Mouse (Mus musculus): ENCODE measurements around the gene Thap7. TPM values are rescaled to one million over a fixed set of nuclear protein-coding genes. Genes with fewer than 3 reads are reported as not detected.
A peak's percentile ranks its signal among the peaks of the same experiment; 100 is the strongest.

Thap7 gene
- total and polyA plus RNA-seq, 3 experiments, result 13.3 to 32.2 (median 16.0) TPM

DNA sequence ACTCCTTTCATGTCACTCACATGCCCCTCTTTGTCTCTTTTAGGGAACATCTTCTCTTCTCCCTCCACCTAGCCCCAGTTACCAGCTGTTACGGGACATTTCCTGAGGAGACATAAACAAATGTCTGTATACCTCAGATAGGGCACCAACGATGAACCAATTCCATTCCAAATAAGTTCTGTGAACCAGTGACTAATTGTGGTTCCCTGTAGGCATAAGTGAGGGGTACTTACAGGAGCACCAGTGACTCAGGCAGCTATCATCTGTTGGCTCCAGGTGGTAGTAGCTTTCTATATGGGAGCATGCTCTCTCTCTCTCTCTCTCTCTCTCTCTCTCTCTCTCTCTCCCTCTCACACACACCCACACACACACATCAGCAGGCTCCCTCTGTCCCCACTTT lies 33.3 kb upstream of the Thap7 start:
- no peak for TF ChIP-seq EP300 (IDR thresholded peaks at IDR 0.05; ENCODE audit: insufficient read depth, low read depth, low read length)
- TF ChIP-seq CTCF (IDR thresholded peaks at IDR 0.05), result no peak
- no peak for TF ChIP-seq POLR2A (IDR thresholded peaks at IDR 0.05; ENCODE audit: insufficient read depth, low read depth, low read length)
- Histone ChIP-seq H3K36me3 (ENCODE audit: control insufficient read depth, insufficient read depth, low read length) (no peaks in the 10 kb centered on the region), H3K27me3 (ENCODE audit: control insufficient read depth, insufficient read depth, low read length) (no peaks in the 10 kb centered on the region), H3K79me2 (replicated peaks; ENCODE audit: control insufficient read depth, insufficient read depth, low read length) (no peaks in the 10 kb centered on the region), H3K4me3 (no peak overlapping the region), H3K4me1 (ENCODE audit: control insufficient read depth, insufficient read depth, low read length) (no peaks in the 10 kb centered on the region), H3K9ac (ENCODE audit: low read depth, low read length) (no peak overlapping the region), H3K27ac (no peak overlapping the region)
- intact Hi-C loops (cut with DNase I), result no loop called here
- no peak for DNase-seq
- 42% methylated on average over 2 of the region's 2 CpGs for WGBS

GRCm38 (mm10) chr16:17563580-17563979 lies 32.6 kb upstream of the Thap7 start:
- no peak overlapping the region for H3K27ac ChIP-seq
- H3K4me1 ChIP-seq (ENCODE audit: control insufficient read depth, insufficient read depth, low read length), result no peaks in the 10 kb centered on the region
- no peaks in the 10 kb centered on the region for H3K27me3 ChIP-seq (ENCODE audit: control insufficient read depth, insufficient read depth, low read length)
- intact Hi-C loops (cut with DNase I), result no loop called here
- no peak overlapping the region for H3K9ac ChIP-seq (ENCODE audit: low read depth, low read length)
- DNase-seq, result no peak
- H3K79me2 ChIP-seq (replicated peaks; ENCODE audit: control insufficient read depth, insufficient read depth, low read length), result no peaks in the 10 kb centered on the region
- 75% methylated on average over 1 of the region's 1 CpGs for WGBS
- no peak overlapping the region for H3K4me3 ChIP-seq
- no peaks in the 10 kb centered on the region for H3K36me3 ChIP-seq (ENCODE audit: control insufficient read depth, insufficient read depth, low read length)
- TF ChIP-seq CTCF (IDR thresholded peaks at IDR 0.05) (no peak), EP300 (IDR thresholded peaks at IDR 0.05; ENCODE audit: insufficient read depth, low read depth, low read length) (no peak), POLR2A (IDR thresholded peaks at IDR 0.05; ENCODE audit: insufficient read depth, low read depth, low read length) (no peak)

DNA sequence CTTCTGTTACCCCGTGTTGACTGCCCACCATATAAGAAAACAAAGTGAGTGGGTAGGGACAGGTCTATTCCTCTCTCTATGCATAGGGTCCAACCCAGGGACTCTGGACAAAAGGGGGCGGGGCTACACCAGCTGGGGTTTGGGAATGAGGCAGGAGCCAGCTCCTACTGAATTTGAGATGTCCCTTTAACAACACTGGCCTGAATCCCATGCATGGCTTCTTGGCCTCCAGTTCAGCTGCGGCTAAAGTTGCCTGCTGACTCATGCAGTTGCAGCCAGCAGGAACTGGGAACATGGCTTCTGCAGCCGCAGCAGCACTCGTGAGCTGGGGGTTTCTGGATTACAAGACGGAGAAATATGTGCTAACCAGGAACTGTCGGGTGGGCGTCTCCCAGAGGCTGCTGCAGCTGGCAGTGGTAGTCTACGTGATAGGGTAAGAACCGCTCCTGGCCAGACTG lies 30.8 kb upstream of the Thap7 start, which contains the start of gene P2rx6:
P2rx6 (plus strand) TSS at position 135 of the 458 bp plus-strand sequence.
- intact Hi-C loops (cut with DNase I), result no loop called here
- Histone ChIP-seq H3K27me3 (ENCODE audit: control insufficient read depth, insufficient read depth, low read length) (no peaks in the 10 kb centered on the region), H3K4me1 (ENCODE audit: control insufficient read depth, insufficient read depth, low read length) (no peaks in the 10 kb centered on the region), H3K4me3 (peak within 1 kb of the TSS; percentile 44), H3K9ac (ENCODE audit: low read depth, low read length) (0 out of 2 replicates have a peak within 1 kb of the TSS, but pooled peaks have one; percentile 3), H3K79me2 (replicated peaks; ENCODE audit: control insufficient read depth, insufficient read depth, low read length) (no peaks in the 10 kb centered on the region), H3K36me3 (ENCODE audit: control insufficient read depth, insufficient read depth, low read length) (no peaks in the 10 kb centered on the region), H3K27ac (no peak within 1 kb of the TSS; the same call in 1 of the 2 replicates)
- WGBS, result 4% methylated on average over 10 of the region's 10 CpGs
- peak; percentile 58 to 69 for DNase-seq
- TF ChIP-seq CTCF (IDR thresholded peaks at IDR 0.05) (no peak), POLR2A (IDR thresholded peaks at IDR 0.05; ENCODE audit: insufficient read depth, low read depth, low read length) (no peak), EP300 (IDR thresholded peaks at IDR 0.05; ENCODE audit: insufficient read depth, low read depth, low read length) (no peak)

DNA sequence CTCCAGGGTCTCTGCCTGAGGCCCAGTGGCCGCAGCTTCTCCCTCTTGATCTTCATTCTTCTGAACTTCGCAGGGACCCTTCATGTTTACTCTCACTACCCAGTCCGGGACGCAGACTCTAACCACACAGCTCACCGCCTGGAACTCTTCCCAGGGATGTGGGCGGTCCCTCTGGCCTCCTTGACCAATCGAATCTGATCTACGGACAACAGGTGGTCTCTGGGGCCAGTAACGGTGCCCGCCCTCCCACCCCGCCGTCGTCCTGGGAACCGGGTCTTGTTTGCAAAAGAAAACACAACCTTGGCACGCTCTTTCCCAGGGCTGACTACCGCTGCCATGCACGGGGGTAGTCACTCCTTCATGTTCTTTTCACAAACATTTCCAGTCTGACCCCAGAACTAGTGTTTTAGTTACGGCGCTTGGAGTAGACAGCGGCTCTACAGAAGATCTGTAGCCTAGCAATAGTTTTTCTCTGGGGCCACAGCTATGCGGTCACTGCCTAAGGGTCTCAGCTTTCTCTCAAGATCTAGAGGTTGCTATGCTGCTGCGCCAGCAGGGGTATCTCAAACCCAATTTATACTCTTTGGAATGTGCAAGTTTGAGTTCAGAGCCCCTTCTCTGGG lies 30.3 kb upstream of the Thap7 start, which contains the start of gene Lrrc74b:
Lrrc74b (minus strand) TSS at position 120 of the 623 bp plus-strand sequence.
- 6% methylated on average over 22 of the region's 22 CpGs for WGBS
- Histone ChIP-seq H3K79me2 (replicated peaks; ENCODE audit: control insufficient read depth, insufficient read depth, low read length) (no peaks in the 10 kb centered on the region), H3K27me3 (ENCODE audit: control insufficient read depth, insufficient read depth, low read length) (no peaks in the 10 kb centered on the region), H3K27ac (no peak within 1 kb of the TSS; the same call in 1 of the 2 replicates), H3K36me3 (ENCODE audit: control insufficient read depth, insufficient read depth, low read length) (no peaks in the 10 kb centered on the region), H3K4me3 (peak within 1 kb of the TSS; percentile 44), H3K9ac (ENCODE audit: low read depth, low read length) (0 out of 2 replicates have a peak within 1 kb of the TSS, but pooled peaks have one; percentile 3), H3K4me1 (ENCODE audit: control insufficient read depth, insufficient read depth, low read length) (no peaks in the 10 kb centered on the region)
- DNase-seq, result peak; percentile 68 to 72
- intact Hi-C loops (cut with DNase I), result no loop called here
- TF ChIP-seq POLR2A (IDR thresholded peaks at IDR 0.05; ENCODE audit: insufficient read depth, low read depth, low read length) (no peak), EP300 (IDR thresholded peaks at IDR 0.05; ENCODE audit: insufficient read depth, low read depth, low read length) (no peak), CTCF (IDR thresholded peaks at IDR 0.05) (no peak)

GRCm38 (mm10) chr16:17559396-17560027 lies 28.6 kb upstream of the Thap7 start:
- H3K4me3 ChIP-seq, result no peak overlapping the region
- H3K27ac ChIP-seq, result no peak overlapping the region
- no peaks in the 10 kb centered on the region for H3K27me3 ChIP-seq (ENCODE audit: control insufficient read depth, insufficient read depth, low read length)
- intact Hi-C loops (cut with DNase I), result loop anchor here (2.0 to 5.0 kb wide), 2 partner anchors 167 to 253 kb away; no protein-coding TSS in a partner anchor
- no peaks in the 10 kb centered on the region for H3K36me3 ChIP-seq (ENCODE audit: control insufficient read depth, insufficient read depth, low read length)
- H3K4me1 ChIP-seq (ENCODE audit: control insufficient read depth, insufficient read depth, low read length), result no peaks in the 10 kb centered on the region
- no peak for TF ChIP-seq EP300 (IDR thresholded peaks at IDR 0.05; ENCODE audit: insufficient read depth, low read depth, low read length)
- H3K79me2 ChIP-seq (replicated peaks; ENCODE audit: control insufficient read depth, insufficient read depth, low read length), result no peaks in the 10 kb centered on the region
- DNase-seq, result no peak
- no peak overlapping the region for H3K9ac ChIP-seq (ENCODE audit: low read depth, low read length)
- WGBS, result 76% methylated on average over 9 of the region's 9 CpGs

GRCm38 (mm10) chr16:17558811-17559210 lies 27.9 kb upstream of the Thap7 start:
- TF ChIP-seq EP300 (IDR thresholded peaks at IDR 0.05; ENCODE audit: insufficient read depth, low read depth, low read length) (no peak), CTCF (IDR thresholded peaks at IDR 0.05) (no peak), POLR2A (IDR thresholded peaks at IDR 0.05; ENCODE audit: insufficient read depth, low read depth, low read length) (no peak)
- Histone ChIP-seq H3K4me1 (ENCODE audit: control insufficient read depth, insufficient read depth, low read length) (no peaks in the 10 kb centered on the region), H3K36me3 (ENCODE audit: control insufficient read depth, insufficient read depth, low read length) (no peaks in the 10 kb centered on the region), H3K27ac (no peak overlapping the region), H3K79me2 (replicated peaks; ENCODE audit: control insufficient read depth, insufficient read depth, low read length) (no peaks in the 10 kb centered on the region), H3K27me3 (ENCODE audit: control insufficient read depth, insufficient read depth, low read length) (no peaks in the 10 kb centered on the region), H3K4me3 (no peak overlapping the region), H3K9ac (ENCODE audit: low read depth, low read length) (no peak overlapping the region)
- intact Hi-C loops (cut with DNase I), result loop anchor here (1.0 to 5.0 kb wide), 3 partner anchors 55 to 253 kb away; no protein-coding TSS in a partner anchor
- DNase-seq, result no peak
- WGBS, result 9% methylated on average over 5 of the region's 5 CpGs

Data from heart, adult 2 months (tissue).